Mouse (Mus musculus) embryonic fibroblast, embryonic 13.5 days (primary cell): ENCODE measurements around the gene Cacna2d4. TPM values are rescaled to one million over a fixed set of nuclear protein-coding genes. Genes with fewer than 3 reads are reported as not detected.

Experiments used
- H3K27ac ChIP-seq: 2 replicates; pipeline ENCODE4 v1.5.1; 2012; ENCODE audit warnings: low read length, control low read depth, inconsistent platforms; ENCODE audit not compliant: insufficient read depth
- H3K4me1 ChIP-seq: 2 replicates; pipeline ENCODE4 v1.6.1; 2011; ENCODE audit warnings: low read length; ENCODE audit not compliant: control insufficient read depth, insufficient read depth
- H3K4me3 ChIP-seq: 2 replicates; pipeline ENCODE4 v1.5.1; 2011; ENCODE audit warnings: mild to moderate bottlenecking, control low read depth, low read length; ENCODE audit not compliant: insufficient read depth
- CTCF ChIP-seq: IDR thresholded peaks from 2 replicates; pipeline ENCODE4 v1.5.1; 2011; ENCODE audit warnings: mild to moderate bottlenecking, control low read depth, low read length, moderate library complexity, borderline replicate concordance; ENCODE audit not compliant: insufficient read depth
- POLR2A ChIP-seq: IDR thresholded peaks from 2 replicates; pipeline ENCODE4 v1.6.1; 2011; ENCODE audit warnings: low read depth, mild to moderate bottlenecking, control low read depth, low read length, moderate library complexity
- polyA plus RNA-seq: library from polyadenylated mRNA; stranded (reverse); fragments of >200 nt; gene quantifications from 2 replicates; pipeline ENCODE4 v1.2.4, GENCODE M21; 2011; ENCODE audit warnings: low read depth; ENCODE audit not compliant: missing spikeins, insufficient read length

Gene Cacna2d4
- polyA plus RNA-seq, 1 experiment = not detected

- H3K4me3 ChIP-seq = no peak overlapping the region
- no peaks in the 10 kb centered on the region for H3K4me1 ChIP-seq
- no peak overlapping the region for H3K27ac ChIP-seq
- TF ChIP-seq POLR2A (no peak), CTCF (no peak)
These were observed 44.4 kb downstream of the Cacna2d4 start for GRCm38 (mm10) chr6:119280761-119281160.

GRCm38 (mm10) chr6:119301310-119301709 is 65.0 kb downstream of the Cacna2d4 start:
- no peaks in the 10 kb centered on the region for H3K4me1 ChIP-seq
- no peak overlapping the region for H3K27ac ChIP-seq
- TF ChIP-seq CTCF (no peak), POLR2A (no peak)
- H3K4me3 ChIP-seq = no peak overlapping the region

GRCm38 (mm10) chr6:119303331-119303730 is 67.0 kb downstream of the Cacna2d4 start:
- TF ChIP-seq CTCF (no peak), POLR2A (no peak)
- no peak overlapping the region for H3K27ac ChIP-seq
- H3K4me3 ChIP-seq = no peak overlapping the region
- no peaks in the 10 kb centered on the region for H3K4me1 ChIP-seq

GRCm38 (mm10) chr6:119307867-119308413 is 71.6 kb downstream of the Cacna2d4 start:
- Histone ChIP-seq H3K4me1 (no peaks in the 10 kb centered on the region), H3K27ac (no peak overlapping the region), H3K4me3 (no peak overlapping the region)
- TF ChIP-seq CTCF = no peak
- TF ChIP-seq POLR2A = no peak

GRCm38 (mm10) chr6:119310176-119310575 is 73.8 kb downstream of the Cacna2d4 start:
- Histone ChIP-seq H3K27ac (no peak overlapping the region), H3K4me1 (no peaks in the 10 kb centered on the region), H3K4me3 (no peak overlapping the region)
- TF ChIP-seq POLR2A (no peak), CTCF (no peak)

- Histone ChIP-seq H3K4me3 (no peak overlapping the region), H3K27ac (no peak overlapping the region)
- TF ChIP-seq CTCF (no peak), POLR2A (no peak)
These were observed 76.1 kb downstream of the Cacna2d4 start for GRCm38 (mm10) chr6:119312381-119312780.

GRCm38 (mm10) chr6:119313096-119313495 is 76.8 kb downstream of the Cacna2d4 start:
- no peak for TF ChIP-seq POLR2A
- TF ChIP-seq CTCF = no peak

More at GRCm38 (mm10) chr6:119312381-119312780, 76.1 kb downstream of the Cacna2d4 start:
- no peaks in the 10 kb centered on the region for H3K4me1 ChIP-seq

GRCm38 (mm10) chr6:119313588-119314375 is 77.5 kb downstream of the Cacna2d4 start:
- TF ChIP-seq POLR2A (no peak), CTCF (no peak)
- H3K4me1 ChIP-seq = no peaks in the 10 kb centered on the region
- no peak overlapping the region for H3K4me3 ChIP-seq
- no peak overlapping the region for H3K27ac ChIP-seq

More at GRCm38 (mm10) chr6:119313096-119313495, 76.8 kb downstream of the Cacna2d4 start:
- Histone ChIP-seq H3K4me3 (no peak overlapping the region), H3K27ac (no peak overlapping the region), H3K4me1 (no peaks in the 10 kb centered on the region)

GRCm38 (mm10) chr6:119314751-119315476 is 78.6 kb downstream of the Cacna2d4 start:
- TF ChIP-seq POLR2A (no peak), CTCF (no peak)
- Histone ChIP-seq H3K4me3 (no peak overlapping the region), H3K4me1 (no peaks in the 10 kb centered on the region), H3K27ac (no peak overlapping the region)
